Mouse (Mus musculus) embryonic fibroblast, embryonic 13.5 days (primary cell): Measurements from ENCODE around the gene Fadd.

ENCODE experiments used
- CTCF ChIP-seq: IDR thresholded peaks from 2 replicates; pipeline ENCODE4 v1.5.1; 2011; ENCODE audit warnings: mild to moderate bottlenecking, control low read depth, low read length, moderate library complexity, borderline replicate concordance; ENCODE audit not compliant: insufficient read depth
- POLR2A ChIP-seq: IDR thresholded peaks from 2 replicates; pipeline ENCODE4 v1.6.1; 2011; ENCODE audit warnings: low read depth, mild to moderate bottlenecking, control low read depth, low read length, moderate library complexity

- TF ChIP-seq POLR2A (no peak), CTCF (no peak)
These were observed 30.1 kb upstream of the Fadd start for GRCm38 (mm10) chr7:144612351-144612750.
